In the genomic region with DNA sequence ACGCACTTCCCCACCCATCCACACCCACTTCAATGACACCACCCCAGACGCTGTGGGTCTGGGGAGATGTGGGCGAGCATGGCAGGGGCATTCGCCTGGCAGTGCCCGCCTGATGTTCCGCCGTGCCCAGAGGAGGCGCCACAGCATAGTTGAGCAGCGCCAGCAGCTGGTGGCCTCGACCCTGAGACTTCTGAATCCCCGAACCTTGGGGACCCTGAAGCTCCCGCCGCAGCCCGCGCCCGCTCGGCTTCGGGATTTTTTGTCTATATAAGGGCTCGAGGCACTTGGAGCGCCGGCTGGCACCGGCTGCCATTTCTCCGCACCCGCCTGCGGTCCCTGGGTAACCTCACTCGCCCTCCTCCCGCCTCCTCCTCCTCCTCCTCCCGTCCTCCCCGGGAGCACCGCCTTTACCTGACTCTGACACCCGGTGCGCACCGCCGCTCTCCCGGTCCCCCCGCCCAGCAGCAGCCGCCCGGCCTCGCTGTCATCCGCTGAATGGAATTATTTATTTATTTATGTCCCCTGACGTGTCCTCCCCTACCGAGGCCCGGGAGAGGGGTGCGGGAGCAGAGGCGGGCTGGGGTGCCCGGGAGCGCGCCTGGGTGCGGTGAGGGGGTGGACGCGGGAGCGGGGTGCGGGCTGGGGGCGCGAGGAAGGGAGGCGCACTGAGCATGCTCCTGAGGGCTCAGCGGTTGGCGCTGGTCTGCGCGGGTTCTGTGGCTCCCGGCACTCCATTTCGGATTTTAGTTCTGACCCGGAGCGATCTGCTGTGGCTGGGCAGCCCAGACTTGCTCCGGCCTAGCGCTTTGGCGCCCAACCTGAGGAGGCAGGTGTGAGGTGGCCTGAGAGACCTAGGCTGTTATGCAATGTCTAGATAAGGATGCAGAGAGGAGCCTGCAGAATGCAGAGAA, we compare ENCODE assay signal across 8 mouse cellular contexts. TPM values are rescaled to one million over a fixed set of nuclear protein-coding genes. Genes with fewer than 3 reads are reported as not detected.
A peak's percentile ranks its signal among the peaks of the same experiment; 100 is the strongest.
DNase-seq lines count a peak whose midpoint lies in the region; ATAC-seq and TF ChIP-seq lines count a peak whose summit lies in the region.

A gene (minus strand): TSS at position 590 of the 911 bp plus-strand sequence.

- TF ChIP-seq EP300 in stomach, postnatal 0 days (optimal IDR thresholded peaks at IDR 0.05), result no peak

- H3K27ac ChIP-seq in gastrocnemius, adult 2 months, result peak within 1 kb of the TSS; percentile 66
- no peak within 1 kb of the TSS for H3K27ac ChIP-seq in forebrain, embryonic 11.5 days (ENCODE audit: low read depth, low read length)
- peak within 1 kb of the TSS; percentile 48 for H3K27ac ChIP-seq in liver, embryonic 16.5 days (ENCODE audit: low read length)
- peak within 1 kb of the TSS; percentile 76 for H3K27ac ChIP-seq in neural tube, embryonic 13.5 days (replicated peaks)
- peak within 1 kb of the TSS; percentile 91 for H3K27ac ChIP-seq in stomach, postnatal 0 days (replicated peaks)

- ATAC-seq in forebrain, embryonic 11.5 days (replicated peaks; ENCODE audit: low FRiP score), result peak; percentile 95
- peak; percentile 73 for ATAC-seq in liver, embryonic 16.5 days (ENCODE audit: low read depth)
- peak; percentile 97 for ATAC-seq in neural tube, embryonic 13.5 days (ENCODE audit: low read depth)
- ATAC-seq in stomach, postnatal 0 days (ENCODE audit: low FRiP score, low TSS enrichment), result peak; percentile 93

- H3K4me3 ChIP-seq in gastrocnemius, adult 2 months, result peak within 1 kb of the TSS; percentile 79
- peak within 1 kb of the TSS; percentile 67 for H3K4me3 ChIP-seq in forebrain, embryonic 11.5 days (ENCODE audit: low read depth, low read length)
- peak within 1 kb of the TSS; percentile 63 for H3K4me3 ChIP-seq in liver, embryonic 16.5 days (ENCODE audit: low read depth, low read length)
- H3K4me3 ChIP-seq in neural tube, embryonic 13.5 days, result peak within 1 kb of the TSS; percentile 65
- peak within 1 kb of the TSS; percentile 73 for H3K4me3 ChIP-seq in stomach, postnatal 0 days (ENCODE audit: low read depth, low read length)

- peaks cover 3% of the 10 kb centered on the region; the same call in 1 of the 2 replicates for H3K4me1 ChIP-seq in forebrain, embryonic 11.5 days (replicated peaks; ENCODE audit: control insufficient read depth, insufficient read depth, low read length)
- H3K4me1 ChIP-seq in liver, embryonic 16.5 days (ENCODE audit: control insufficient read depth, low read depth, low read length), result no peaks in the 10 kb centered on the region
- H3K4me1 ChIP-seq in neural tube, embryonic 13.5 days (replicated peaks), result peaks cover 11% of the 10 kb centered on the region
- 0 out of 2 replicates have a peak, but pooled peaks cover 2% of the 10 kb centered on the region for H3K4me1 ChIP-seq in stomach, postnatal 0 days (replicated peaks; ENCODE audit: control insufficient read depth, insufficient read depth)

- peak; percentile 17; the same call in 1 of the 2 replicates for TF ChIP-seq CTCF in gastrocnemius, adult 2 months (IDR thresholded peaks at IDR 0.05)
- peak; percentile 65 for TF ChIP-seq CTCF in stomach, postnatal 0 days (IDR thresholded peaks at IDR 0.05; ENCODE audit: low read depth)

- peak within 1 kb of the TSS; percentile 73 for H3K9ac ChIP-seq in forebrain, embryonic 11.5 days (ENCODE audit: low read length)
- peak within 1 kb of the TSS; percentile 55 for H3K9ac ChIP-seq in liver, embryonic 16.5 days (ENCODE audit: low read depth, low read length)
- H3K9ac ChIP-seq in neural tube, embryonic 13.5 days, result peak within 1 kb of the TSS; percentile 84
- H3K9ac ChIP-seq in stomach, postnatal 0 days (ENCODE audit: low read length), result peak within 1 kb of the TSS; percentile 79

- H3K27me3 ChIP-seq in forebrain, embryonic 11.5 days (ENCODE audit: control insufficient read depth, insufficient read depth, low read length), result no peaks in the 10 kb centered on the region
- no peaks in the 10 kb centered on the region for H3K27me3 ChIP-seq in liver, embryonic 16.5 days (ENCODE audit: control insufficient read depth, insufficient read depth, low read depth, low read length)
- H3K27me3 ChIP-seq in neural tube, embryonic 13.5 days, result no peaks in the 10 kb centered on the region; the same call in 1 of the 2 replicates
- no peaks in the 10 kb centered on the region for H3K27me3 ChIP-seq in stomach, postnatal 0 days (ENCODE audit: control insufficient read depth, insufficient read depth, low read length)

- no peaks in the 10 kb centered on the region for H3K36me3 ChIP-seq in forebrain, embryonic 11.5 days (ENCODE audit: control insufficient read depth, insufficient read depth, low read length)
- no peaks in the 10 kb centered on the region for H3K36me3 ChIP-seq in liver, embryonic 16.5 days (ENCODE audit: control insufficient read depth, insufficient read depth)
- no peaks in the 10 kb centered on the region for H3K36me3 ChIP-seq in neural tube, embryonic 13.5 days
- H3K36me3 ChIP-seq in stomach, postnatal 0 days (ENCODE audit: control insufficient read depth, insufficient read depth, low read length), result no peaks in the 10 kb centered on the region

- H3K9me3 ChIP-seq in forebrain, embryonic 11.5 days (ENCODE audit: control insufficient read depth, low read length), result no peaks in the 10 kb centered on the region
- H3K9me3 ChIP-seq in liver, embryonic 16.5 days (replicated peaks; ENCODE audit: control insufficient read depth, low read length), result no peaks in the 10 kb centered on the region
- H3K9me3 ChIP-seq in neural tube, embryonic 13.5 days, result no peaks in the 10 kb centered on the region
- no peaks in the 10 kb centered on the region for H3K9me3 ChIP-seq in stomach, postnatal 0 days (ENCODE audit: control insufficient read depth, low read length)

- under 1% methylated on average over 58 of the region's 67 CpGs for WGBS in forebrain, embryonic 11.5 days
- WGBS in liver, embryonic 16.5 days (ENCODE audit: insufficient replicate concordance), result under 1% methylated on average over 65 of the region's 67 CpGs
- under 1% methylated on average over 62 of the region's 67 CpGs for whole genome bisulfite sequencing in neural tube, embryonic 13.5 days
- WGBS in stomach, postnatal 0 days, result 3% methylated on average over 54 of the region's 67 CpGs

- DNase-seq in gastrocnemius, adult 2 months, result peak; percentile 53
- no peak for DNase-seq in gastrocnemius, adult 18-20 months (ENCODE audit: low spot score)
- DNase-seq in forebrain, embryonic 11.5 days (ENCODE audit: low spot score), result peak; percentile 88
- DNase-seq in heart, postnatal 14 days, result peak; percentile 64 to 70
- DNase-seq in layer of hippocampus, adult 11-12 months (ENCODE audit: low spot score), result peak; percentile 87
- peak; percentile 84 for DNase-seq in stomach, postnatal 0 days (ENCODE audit: low spot score)

- intact Hi-C loops in gastrocnemius, adult 2 months (cut with DNase I), result no loop called here
- intact Hi-C loops in heart, postnatal 14 days (cut with DNase I), result loop anchor here (10.0 kb wide), 1 partner anchor 124 kb away; no protein-coding TSS in a partner anchor

- peak within 1 kb of the TSS; percentile 79 for H3K4me2 ChIP-seq in forebrain, embryonic 11.5 days (ENCODE audit: low read depth, low read length, severe bottlenecking)
- H3K4me2 ChIP-seq in liver, embryonic 16.5 days (ENCODE audit: low read depth, low read length), result peak within 1 kb of the TSS; percentile 70
- peak within 1 kb of the TSS; percentile 77 for H3K4me2 ChIP-seq in neural tube, embryonic 13.5 days
- H3K4me2 ChIP-seq in stomach, postnatal 0 days (replicated peaks; ENCODE audit: low read depth), result peak within 1 kb of the TSS; percentile 83

RNA-seq across cellular contexts. Expression of the gene that starts here (rescaled TPM):
- 1 to 10 TPM; 2.2 to 3.2 TPM for total RNA-seq in gastrocnemius, adult 2 months (2021)
- total RNA-seq in gastrocnemius, adult 18-20 months (2021), result 1 to 10 TPM; 1.3 TPM
- polyA plus RNA-seq in forebrain, embryonic 11.5 days (2014; fragmentation: Nextera tagmentation; extraction: Ambion mirVana), result 3.5 and 4.6 TPM in 2 replicates
- total RNA-seq in heart, postnatal 14 days (2021), result 10 to 100 TPM; 10.8 to 11.2 TPM
- 13.0 and 13.4 TPM in 2 replicates for polyA plus RNA-seq in liver, embryonic 16.5 days (2015; fragmentation: Nextera tagmentation; extraction: Ambion mirVana)
- 7.5 and 9.9 TPM in 2 replicates for polyA plus RNA-seq in neural tube, embryonic 13.5 days (2015; fragmentation: Nextera tagmentation; extraction: Ambion mirVana)
- polyA plus RNA-seq in stomach, postnatal 0 days (2015; fragmentation: Nextera tagmentation; extraction: Ambion mirVana), result 15.4 and 16.1 TPM in 2 replicates
